Comparison of ENCODE assay signal across 22 mouse cellular contexts in genomic region chr2:78520258-78521023, GRCm38 (mm10).
DNase-seq lines count a peak whose midpoint lies in the region; ATAC-seq lines count a peak whose summit lies in the region.
"Had no signal": no experiment of that assay in that cellular context is flagged by ENCODE, and none has a peak within 500 bp of the region (broad histone marks: within the 10 kb centered on the region; RNA-seq: fewer than 3 reads in every experiment).

No protein-coding gene starts in this region.

- H3K9ac ChIP-seq in forebrain, embryonic 13.5 days = no peak overlapping the region
- H3K9ac ChIP-seq in forebrain, embryonic 15.5 days (replicated peaks) = no peak overlapping the region
- H3K9ac ChIP-seq in forebrain, embryonic 11.5 days (ENCODE audit: low read length) = no peak overlapping the region
- no peak overlapping the region for H3K9ac ChIP-seq in forebrain, embryonic 16.5 days (replicated peaks; ENCODE audit: low read depth, low read length)
- H3K9ac ChIP-seq: embryonic facial prominence, embryonic 12.5 days had no signal

- H3K4me1 ChIP-seq in forebrain, embryonic 13.5 days = no peaks in the 10 kb centered on the region
- H3K4me1 ChIP-seq in forebrain, embryonic 10.5 days = no peaks in the 10 kb centered on the region
- no peaks in the 10 kb centered on the region for H3K4me1 ChIP-seq in forebrain, embryonic 15.5 days
- no peaks in the 10 kb centered on the region for H3K4me1 ChIP-seq in forebrain, embryonic 11.5 days (replicated peaks; ENCODE audit: control insufficient read depth, insufficient read depth, low read length)
- no peaks in the 10 kb centered on the region for H3K4me1 ChIP-seq in forebrain, embryonic 16.5 days (replicated peaks; ENCODE audit: control insufficient read depth, insufficient read depth, low read length)
- H3K4me1 ChIP-seq: embryonic facial prominence, embryonic 10.5 days; embryonic facial prominence, embryonic 12.5 days had no signal

- H3K4me3 ChIP-seq in forebrain, embryonic 13.5 days = no peak overlapping the region
- no peak overlapping the region for H3K4me3 ChIP-seq in forebrain, embryonic 10.5 days
- H3K4me3 ChIP-seq in forebrain, embryonic 15.5 days = no peak overlapping the region
- H3K4me3 ChIP-seq in forebrain, embryonic 11.5 days (ENCODE audit: low read depth, low read length) = no peak overlapping the region
- H3K4me3 ChIP-seq in forebrain, embryonic 16.5 days (replicated peaks; ENCODE audit: low read length) = no peak overlapping the region
- H3K4me3 ChIP-seq: embryonic facial prominence, embryonic 10.5 days; embryonic facial prominence, embryonic 12.5 days had no signal

- DNase-seq in forebrain, embryonic 10.5 days (ENCODE audit: extremely low spot score, low spot score) = no peak
- no peak for DNase-seq in forebrain, embryonic 11.5 days (ENCODE audit: low spot score)
- DNase-seq in Muller cell, postnatal 12 days (ENCODE audit: inconsistent ontology term) = peak; percentile 52
- DNase-seq in urinary bladder, postnatal 10 days (ENCODE audit: low spot score) = no peak
- no peak for DNase-seq in frontal cortex, adult 2 months (ENCODE audit: extremely low spot score in 1 of 2, low spot score in 1 of 2)
- DNase-seq: adrenal gland, adult 2 months; adrenal gland, postnatal 10 days; adrenal gland, postnatal 25 days; B cell, adult 2 months; cerebellum, adult 11-12 months; cerebellum, adult 2 months; cerebellum, adult 9-10 months; cerebellum, postnatal 10 days; cerebellum, postnatal 25 days had no signal

- H3K36me3 ChIP-seq in forebrain, embryonic 13.5 days (ENCODE audit: poor library complexity, severe bottlenecking) = no peaks in the 10 kb centered on the region
- H3K36me3 ChIP-seq in forebrain, embryonic 10.5 days (replicated peaks) = no peaks in the 10 kb centered on the region
- H3K36me3 ChIP-seq in forebrain, embryonic 15.5 days = no peaks in the 10 kb centered on the region
- no peaks in the 10 kb centered on the region for H3K36me3 ChIP-seq in forebrain, embryonic 11.5 days (ENCODE audit: control insufficient read depth, insufficient read depth, low read length)
- no peaks in the 10 kb centered on the region for H3K36me3 ChIP-seq in forebrain, embryonic 16.5 days (ENCODE audit: control insufficient read depth, insufficient read depth)
- H3K36me3 ChIP-seq: embryonic facial prominence, embryonic 10.5 days; embryonic facial prominence, embryonic 12.5 days; G1E had no signal

- WGBS in forebrain, embryonic 13.5 days = 85% methylated on average over 4 of the region's 4 CpGs
- 90% methylated on average over 4 of the region's 4 CpGs for WGBS in forebrain, embryonic 10.5 days
- WGBS in forebrain, embryonic 15.5 days = 74% methylated on average over 4 of the region's 4 CpGs
- WGBS in forebrain, embryonic 11.5 days = 85% methylated on average over 4 of the region's 4 CpGs
- WGBS in forebrain, embryonic 16.5 days = 72% methylated on average over 4 of the region's 4 CpGs

- no peak overlapping the region for H3K4me2 ChIP-seq in forebrain, embryonic 13.5 days
- H3K4me2 ChIP-seq in forebrain, embryonic 15.5 days (replicated peaks) = no peak overlapping the region
- H3K4me2 ChIP-seq in forebrain, embryonic 11.5 days (ENCODE audit: low read depth, low read length, severe bottlenecking) = no peak overlapping the region
- no peak overlapping the region for H3K4me2 ChIP-seq in forebrain, embryonic 16.5 days (ENCODE audit: low read length)
- H3K4me2 ChIP-seq: embryonic facial prominence, embryonic 12.5 days had no signal

- no peaks in the 10 kb centered on the region for H3K27me3 ChIP-seq in forebrain, embryonic 13.5 days
- H3K27me3 ChIP-seq in forebrain, embryonic 10.5 days (ENCODE audit: poor library complexity, severe bottlenecking) = no peaks in the 10 kb centered on the region
- no peaks in the 10 kb centered on the region for H3K27me3 ChIP-seq in forebrain, embryonic 15.5 days
- no peaks in the 10 kb centered on the region for H3K27me3 ChIP-seq in forebrain, embryonic 11.5 days (ENCODE audit: control insufficient read depth, insufficient read depth, low read length)
- no peaks in the 10 kb centered on the region for H3K27me3 ChIP-seq in forebrain, embryonic 16.5 days (replicated peaks; ENCODE audit: control insufficient read depth, insufficient read depth, low read length)
- H3K27me3 ChIP-seq: CH12.LX; embryonic facial prominence, embryonic 12.5 days had no signal

- no peak overlapping the region for H3K27ac ChIP-seq in forebrain, embryonic 13.5 days
- no peak overlapping the region for H3K27ac ChIP-seq in forebrain, embryonic 10.5 days
- H3K27ac ChIP-seq in forebrain, embryonic 15.5 days (replicated peaks) = no peak overlapping the region
- H3K27ac ChIP-seq in forebrain, embryonic 11.5 days (ENCODE audit: low read depth, low read length) = no peak overlapping the region
- no peak overlapping the region for H3K27ac ChIP-seq in forebrain, embryonic 16.5 days (ENCODE audit: low read length)
- H3K27ac ChIP-seq: embryonic facial prominence, embryonic 10.5 days; embryonic facial prominence, embryonic 12.5 days had no signal

- ATAC-seq in forebrain, embryonic 13.5 days = peak; percentile 36; the same call in 1 of the 2 replicates
- ATAC-seq in forebrain, embryonic 15.5 days (replicated peaks) = peak; percentile 70
- no peak for ATAC-seq in forebrain, embryonic 11.5 days (replicated peaks; ENCODE audit: low FRiP score)
- peak; percentile 69 for ATAC-seq in forebrain, embryonic 16.5 days
- ATAC-seq: CD4-positive, CD25-positive, alpha-beta regulatory T cell, adult 4 months had no signal

- H3K9me3 ChIP-seq in forebrain, embryonic 13.5 days (replicated peaks) = no peaks in the 10 kb centered on the region
- H3K9me3 ChIP-seq in forebrain, embryonic 10.5 days = no peaks in the 10 kb centered on the region
- no peaks in the 10 kb centered on the region for H3K9me3 ChIP-seq in forebrain, embryonic 15.5 days
- no peaks in the 10 kb centered on the region for H3K9me3 ChIP-seq in forebrain, embryonic 11.5 days (ENCODE audit: control insufficient read depth, low read length)
- no peaks in the 10 kb centered on the region for H3K9me3 ChIP-seq in forebrain, embryonic 16.5 days (ENCODE audit: control insufficient read depth, low read length)
- H3K9me3 ChIP-seq: embryonic facial prominence, embryonic 10.5 days; embryonic facial prominence, embryonic 12.5 days; G1E had no signal
